Comparison of ENCODE assay signal across 18 mouse cellular contexts in genomic region chr16:78389986-78390385, GRCm38 (mm10). TPM values are rescaled to one million over a fixed set of nuclear protein-coding genes. Genes with fewer than 3 reads are reported as not detected.
DNase-seq lines count a peak whose midpoint lies in the region; ATAC-seq lines count a peak whose summit lies in the region.
"Had no signal": no experiment of that assay in that cellular context is flagged by ENCODE, and none has a peak within 500 bp of the region (broad histone marks: within the 10 kb centered on the region; RNA-seq: fewer than 3 reads in every experiment).

No protein-coding gene starts in this region.

- no peak overlapping the region for H3K27ac ChIP-seq in midbrain, embryonic 11.5 days (ENCODE audit: low read depth, low read length)
- no peak overlapping the region for H3K27ac ChIP-seq in midbrain, embryonic 13.5 days
- no peak overlapping the region for H3K27ac ChIP-seq in intestine, embryonic 16.5 days (ENCODE audit: low read length)
- H3K27ac ChIP-seq: embryonic facial prominence, embryonic 10.5 days; embryonic facial prominence, embryonic 12.5 days; forebrain, embryonic 13.5 days; forebrain, embryonic 15.5 days had no signal

- no peak overlapping the region for H3K9ac ChIP-seq in midbrain, embryonic 11.5 days (ENCODE audit: low read length)
- no peak overlapping the region for H3K9ac ChIP-seq in midbrain, embryonic 13.5 days (replicated peaks)
- H3K9ac ChIP-seq in intestine, embryonic 16.5 days (ENCODE audit: low read depth, low read length), result no peak overlapping the region
- H3K9ac ChIP-seq: embryonic facial prominence, embryonic 12.5 days; forebrain, embryonic 13.5 days; forebrain, embryonic 15.5 days; forebrain, postnatal 0 days had no signal

- H3K27me3 ChIP-seq in midbrain, embryonic 11.5 days (ENCODE audit: control insufficient read depth, insufficient read depth, low read length), result no peaks in the 10 kb centered on the region
- H3K27me3 ChIP-seq in midbrain, embryonic 13.5 days, result no peaks in the 10 kb centered on the region
- H3K27me3 ChIP-seq in intestine, embryonic 16.5 days (replicated peaks; ENCODE audit: control insufficient read depth, insufficient read depth, low read length), result no peaks in the 10 kb centered on the region
- H3K27me3 ChIP-seq: embryonic facial prominence, embryonic 12.5 days; forebrain, embryonic 13.5 days; forebrain, embryonic 15.5 days; Patski had no signal

- H3K4me2 ChIP-seq in midbrain, embryonic 11.5 days, result no peak overlapping the region
- H3K4me2 ChIP-seq in midbrain, embryonic 13.5 days (replicated peaks), result no peak overlapping the region
- no peak overlapping the region for H3K4me2 ChIP-seq in intestine, embryonic 16.5 days (ENCODE audit: low read depth, low read length)
- H3K4me2 ChIP-seq: embryonic facial prominence, embryonic 12.5 days; forebrain, embryonic 13.5 days; forebrain, embryonic 15.5 days had no signal

- no peak overlapping the region for H3K4me3 ChIP-seq in midbrain, embryonic 11.5 days (ENCODE audit: low read depth, low read length)
- no peak overlapping the region for H3K4me3 ChIP-seq in midbrain, embryonic 13.5 days (replicated peaks)
- H3K4me3 ChIP-seq in intestine, embryonic 16.5 days (ENCODE audit: low read length), result no peak overlapping the region
- H3K4me3 ChIP-seq: embryonic facial prominence, embryonic 10.5 days; embryonic facial prominence, embryonic 12.5 days; forebrain, embryonic 13.5 days; forebrain, embryonic 15.5 days had no signal

- no peaks in the 10 kb centered on the region for H3K36me3 ChIP-seq in midbrain, embryonic 11.5 days (ENCODE audit: control insufficient read depth, insufficient read depth, low read length)
- H3K36me3 ChIP-seq in midbrain, embryonic 13.5 days, result no peaks in the 10 kb centered on the region
- H3K36me3 ChIP-seq in intestine, embryonic 16.5 days (ENCODE audit: control insufficient read depth, insufficient read depth, low read length), result no peaks in the 10 kb centered on the region
- H3K36me3 ChIP-seq: embryonic facial prominence, embryonic 10.5 days; embryonic facial prominence, embryonic 12.5 days; forebrain, embryonic 15.5 days had no signal

- DNase-seq in cerebellum, postnatal 14 days, result peak; percentile 56 to 69
- DNase-seq in cerebellum, adult 18-20 months, result no peak
- peak; percentile 10 to 15 for DNase-seq in cerebellum, postnatal 36 days
- no peak for DNase-seq in cerebellum, adult 11-12 months
- DNase-seq in midbrain, embryonic 11.5 days (ENCODE audit: low spot score, missing footprints), result peak; percentile 76
- DNase-seq: adrenal gland, adult 8-10 months; adrenal gland, postnatal 14 days; cerebellum, adult 11 months; cerebellum, adult 8-10 months; forebrain, postnatal 0 days had no signal

- WGBS in midbrain, embryonic 11.5 days, result 87% methylated on average over 3 of the region's 3 CpGs
- WGBS in midbrain, embryonic 13.5 days, result 87% methylated on average over 3 of the region's 3 CpGs
- 84% methylated on average over 3 of the region's 3 CpGs for WGBS in intestine, embryonic 16.5 days

- no peaks in the 10 kb centered on the region for H3K9me3 ChIP-seq in midbrain, embryonic 11.5 days (ENCODE audit: control insufficient read depth, low read length)
- no peaks in the 10 kb centered on the region for H3K9me3 ChIP-seq in midbrain, embryonic 13.5 days
- H3K9me3 ChIP-seq in intestine, embryonic 16.5 days (ENCODE audit: control insufficient read depth, low read length), result no peaks in the 10 kb centered on the region
- H3K9me3 ChIP-seq: embryonic facial prominence, embryonic 10.5 days; embryonic facial prominence, embryonic 12.5 days; forebrain, embryonic 13.5 days; forebrain, embryonic 15.5 days had no signal

- H3K4me1 ChIP-seq in midbrain, embryonic 11.5 days (ENCODE audit: control insufficient read depth, insufficient read depth, low read length), result no peaks in the 10 kb centered on the region
- H3K4me1 ChIP-seq in midbrain, embryonic 13.5 days (replicated peaks), result no peaks in the 10 kb centered on the region
- no peaks in the 10 kb centered on the region for H3K4me1 ChIP-seq in intestine, embryonic 16.5 days (ENCODE audit: control insufficient read depth, insufficient read depth, low read length)
- H3K4me1 ChIP-seq: embryonic facial prominence, embryonic 10.5 days; embryonic facial prominence, embryonic 12.5 days; forebrain, embryonic 13.5 days; forebrain, embryonic 15.5 days had no signal

- ATAC-seq in midbrain, embryonic 11.5 days (ENCODE audit: low FRiP score), result no peak
- ATAC-seq in midbrain, embryonic 13.5 days, result no peak
- ATAC-seq in intestine, embryonic 16.5 days, result no peak
- ATAC-seq: activated CD4-positive, CD25-positive, alpha-beta regulatory T cell, adult 4 months; forebrain, embryonic 13.5 days; forebrain, embryonic 15.5 days; forebrain, postnatal 0 days; Patski had no signal

RNA-seq across cellular contexts. Expression of gene Btg3, which starts 13.0 kb away (rescaled TPM):
- 50.4 and 51.3 TPM in 2 replicates for polyA plus RNA-seq in midbrain, embryonic 11.5 days (2014; fragmentation: Nextera tagmentation; extraction: Ambion mirVana)
- polyA plus RNA-seq in midbrain, embryonic 13.5 days (2015; fragmentation: Nextera tagmentation; extraction: Ambion mirVana), result 24.6 and 27.4 TPM in 2 replicates
- 9.4 and 15.3 TPM in 2 replicates for polyA plus RNA-seq in intestine, embryonic 16.5 days (2015; fragmentation: Nextera tagmentation; extraction: Ambion mirVana)

Comparison
In these comparisons a context has a peak if more than half of its experiments do, and no peak if none do; other contexts are left out.
1. DNase-seq: peak in cerebellum, postnatal 14 days (2 of 2), cerebellum, postnatal 36 days (2 of 2) and midbrain, embryonic 11.5 days (single experiment); none in cerebellum, adult 18-20 months (0 of 2) and cerebellum, adult 11-12 months (single experiment).